Mouse (Mus musculus) liver, embryonic 11.5 days (tissue): ENCODE results near the gene Hint1. TPM values are rescaled to one million over a fixed set of nuclear protein-coding genes. Genes with fewer than 3 reads are reported as not detected.

Source experiments
- ATAC-seq: fragments of 200-750 bp; cut with Nextera tagmentation; replicated peaks from 2 replicates; pipeline ENCODE4 v1.8.0; 2017; ENCODE audit warnings: moderate number of reproducible peaks, mild to moderate bottlenecking, moderate TSS enrichment, moderate library complexity; ENCODE audit not compliant: low FRiP score
- DNase-seq: peaks from one replicate; pipeline ENCODE4 v3.0.0-alpha.2; 2017; ENCODE audit warnings: low spot score
- H3K27ac ChIP-seq: fragments of 300-500 bp; sonication (generic); 2 replicates; pipeline ENCODE4 v1.5.1; 2014; ENCODE audit warnings: mild to moderate bottlenecking, low read depth, low read length, control low read depth
- H3K27me3 ChIP-seq: fragments of 300-500 bp; sonication (generic); replicated peaks from 2 replicates; pipeline ENCODE4 v1.6.1; 2014; ENCODE audit warnings: low read length, mixed read lengths; ENCODE audit not compliant: control insufficient read depth, insufficient read depth
- H3K36me3 ChIP-seq: fragments of 300-500 bp; sonication (generic); 2 replicates; pipeline ENCODE4 v1.6.1; 2014; ENCODE audit warnings: mild to moderate bottlenecking, low read length, moderate library complexity, mixed read lengths; ENCODE audit not compliant: control insufficient read depth, insufficient read depth
- H3K4me1 ChIP-seq: fragments of 300-500 bp; sonication (generic); replicated peaks from 2 replicates; pipeline ENCODE4 v1.6.1; 2014; ENCODE audit warnings: low read length, mixed read lengths; ENCODE audit not compliant: control insufficient read depth, insufficient read depth
- H3K4me2 ChIP-seq: fragments of 300-500 bp; sonication (generic); 2 replicates; pipeline ENCODE4 v1.6.1; 2014; ENCODE audit warnings: mild to moderate bottlenecking, control low read depth, moderate library complexity
- H3K4me3 ChIP-seq: fragments of 300-500 bp; sonication (generic); 2 replicates; pipeline ENCODE4 v1.5.1; 2014; ENCODE audit warnings: low read depth, low read length, control low read depth
- H3K9ac ChIP-seq: fragments of 300-500 bp; sonication (generic); 2 replicates; pipeline ENCODE4 v1.6.1; 2014; ENCODE audit warnings: low read depth, low read length, control low read depth
- H3K9me3 ChIP-seq: fragments of 300-500 bp; sonication (generic); 2 replicates; pipeline ENCODE4 v1.6.1; 2016; ENCODE audit warnings: low read length, inconsistent platforms, mixed read lengths; ENCODE audit not compliant: control insufficient read depth
- WGBS: fragments of 180-500 bp; shearing (Covaris S2); extraction: QIAGEN DNeasy Blood & Tissue Kit; methylation state at CpG from one replicate; pipeline ENCODE4 v1.1.7; 2014; 5-methylcytosine and 5-hydroxymethylcytosine counted together
- polyA plus RNA-seq: library from polyadenylated mRNA; unstranded; fragments of >200 nt; fragmentation: Nextera tagmentation; extraction: Ambion mirVana; gene quantifications from 2 replicates; pipeline ENCODE4 v1.2.1, GENCODE M21; 2014

The Hint1 gene
- polyA plus RNA-seq, 1 experiment from 2014 or later = 600 TPM

DNA sequence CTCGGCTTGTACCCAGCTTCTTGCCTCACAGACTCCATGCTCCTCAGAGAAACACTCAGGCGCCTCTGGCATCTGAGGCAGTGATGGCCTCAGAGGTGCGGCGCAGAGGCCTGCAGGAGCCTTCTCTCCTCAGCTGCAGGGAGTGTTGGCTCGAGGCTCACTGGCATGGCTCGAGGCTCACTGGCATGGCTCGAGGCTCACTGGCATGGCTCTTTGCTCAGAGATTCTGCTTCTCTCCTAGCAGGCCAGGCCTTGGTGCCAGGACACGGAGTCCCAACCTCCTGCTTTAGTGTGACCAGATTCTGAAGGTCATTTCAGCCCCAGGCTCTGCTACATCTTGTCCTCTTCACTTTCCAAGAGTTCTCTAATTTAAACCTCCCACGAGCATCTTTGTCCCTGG lies 30.1 kb upstream of the Hint1 start:
- no peaks in the 10 kb centered on the region for H3K9me3 ChIP-seq
- H3K27ac ChIP-seq = no peak overlapping the region
- DNase-seq = no peak
- H3K4me1 ChIP-seq = 0 out of 2 replicates have a peak, but pooled peaks cover 3% of the 10 kb centered on the region
- no peak overlapping the region for H3K9ac ChIP-seq
- 82% methylated on average over 9 of the region's 9 CpGs for WGBS
- H3K4me3 ChIP-seq = no peak overlapping the region
- no peaks in the 10 kb centered on the region for H3K36me3 ChIP-seq
- H3K27me3 ChIP-seq = no peaks in the 10 kb centered on the region
- ATAC-seq = no peak
- no peak overlapping the region for H3K4me2 ChIP-seq

DNA sequence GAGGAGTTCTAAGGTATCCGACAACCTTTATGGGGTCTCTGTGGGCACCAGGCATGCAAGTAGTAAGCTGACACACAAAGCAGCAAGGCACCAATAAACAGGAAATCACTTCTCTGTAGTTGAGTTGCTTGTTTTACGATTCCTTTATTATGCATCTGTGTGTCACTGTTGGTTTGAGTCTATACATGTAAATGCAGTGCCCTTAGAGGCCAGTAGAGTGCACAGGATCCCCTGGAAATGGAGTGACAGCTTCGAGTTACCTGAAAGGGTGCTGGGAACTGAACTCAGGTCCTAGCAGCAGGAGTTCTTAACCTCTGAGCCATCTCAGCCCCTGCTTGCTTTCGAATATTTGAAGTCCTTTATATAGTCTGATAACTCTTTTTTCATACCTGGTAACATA lies 26.5 kb upstream of the Hint1 start:
- Histone ChIP-seq H3K4me3 (no peak overlapping the region), H3K9ac (no peak overlapping the region), H3K27ac (no peak overlapping the region), H3K4me1 (no peaks in the 10 kb centered on the region), H3K9me3 (no peaks in the 10 kb centered on the region), H3K27me3 (no peaks in the 10 kb centered on the region), H3K36me3 (no peaks in the 10 kb centered on the region), H3K4me2 (no peak overlapping the region)
- DNase-seq (no peak), ATAC-seq (no peak)
- 85% methylated on average over 4 of the region's 4 CpGs for WGBS

DNA sequence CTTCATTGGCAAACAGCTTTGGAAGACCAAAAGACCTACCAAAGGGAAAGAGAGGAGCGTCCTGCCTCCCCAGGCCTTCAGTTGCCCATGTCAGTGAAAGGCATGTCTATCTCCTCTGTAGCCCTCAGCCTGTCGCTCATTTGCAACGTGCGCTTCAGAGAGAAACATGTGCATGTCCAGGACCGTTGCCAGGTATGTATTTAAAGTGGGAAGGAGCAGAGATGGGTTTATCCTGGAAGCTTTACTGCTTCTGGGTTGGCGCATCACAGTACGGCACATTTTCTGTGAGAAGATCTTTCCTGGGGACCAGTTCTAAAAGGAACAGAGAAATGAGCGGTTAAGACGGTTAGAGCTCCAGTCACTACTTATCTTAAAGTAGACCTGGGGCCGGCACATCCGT lies 25.3 kb upstream of the Hint1 start:
- Histone ChIP-seq H3K4me2 (no peak overlapping the region), H3K9me3 (no peaks in the 10 kb centered on the region), H3K36me3 (no peaks in the 10 kb centered on the region), H3K9ac (no peak overlapping the region), H3K27me3 (no peaks in the 10 kb centered on the region), H3K4me1 (no peaks in the 10 kb centered on the region), H3K27ac (no peak overlapping the region), H3K4me3 (no peak overlapping the region)
- WGBS = 88% methylated on average over 11 of the region's 11 CpGs
- DNase-seq = no peak
- no peak for ATAC-seq

DNA sequence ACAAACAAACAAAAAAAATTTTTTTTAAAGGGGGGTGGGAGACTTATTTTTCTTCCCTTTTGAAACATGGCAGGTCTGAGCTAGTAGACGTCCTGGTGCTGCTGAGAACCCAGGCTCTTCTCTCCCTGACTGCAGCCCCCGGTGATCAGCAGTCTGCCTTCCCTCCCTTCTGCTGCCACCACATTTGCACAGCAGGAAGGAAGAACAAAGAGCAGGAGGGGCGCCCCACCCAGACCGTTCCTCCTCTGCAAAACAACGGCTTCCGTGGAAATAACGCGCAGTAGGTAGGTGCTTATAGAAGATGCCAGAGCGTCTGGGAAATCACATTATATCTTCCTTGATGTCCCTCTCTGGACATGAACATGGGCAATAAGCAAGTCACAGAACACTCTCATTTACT lies 21.8 kb upstream of the Hint1 start:
- no peak for ATAC-seq
- 44% methylated on average over 9 of the region's 9 CpGs for WGBS
- Histone ChIP-seq H3K4me1 (no peaks in the 10 kb centered on the region), H3K27me3 (no peaks in the 10 kb centered on the region), H3K9ac (no peak overlapping the region), H3K4me3 (no peak overlapping the region), H3K27ac (no peak overlapping the region), H3K9me3 (no peaks in the 10 kb centered on the region), H3K36me3 (no peaks in the 10 kb centered on the region), H3K4me2 (0 out of 2 replicates have a peak overlapping the region, but pooled peaks have one; percentile 18)
- DNase-seq = no peak

DNA sequence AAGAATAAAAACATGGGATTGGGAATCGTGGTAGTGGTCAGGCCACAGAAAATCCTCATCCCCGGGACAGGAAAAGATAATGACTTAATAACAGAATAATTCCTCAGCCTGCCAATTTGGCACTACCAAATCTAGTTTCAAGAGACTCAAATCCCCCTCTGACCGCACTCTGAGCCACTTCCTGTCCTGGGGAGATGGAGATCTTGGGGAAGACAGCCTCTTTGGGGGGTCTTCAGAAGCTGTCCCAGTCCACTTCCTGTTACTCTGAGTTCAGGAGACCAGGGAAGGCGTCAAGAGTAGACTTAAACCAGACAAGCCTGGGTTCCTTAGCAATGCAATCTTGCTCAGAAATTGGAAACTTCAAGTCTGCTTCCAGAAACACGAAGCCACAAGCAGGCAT lies 21.2 kb upstream of the Hint1 start:
- WGBS = 53% methylated on average over 5 of the region's 5 CpGs
- Histone ChIP-seq H3K27me3 (no peaks in the 10 kb centered on the region), H3K9ac (no peak overlapping the region), H3K4me3 (no peak overlapping the region), H3K36me3 (no peaks in the 10 kb centered on the region), H3K9me3 (no peaks in the 10 kb centered on the region), H3K4me1 (no peaks in the 10 kb centered on the region; the same call in 1 of the 2 replicates), H3K4me2 (0 out of 2 replicates have a peak overlapping the region, but pooled peaks have one; percentile 18), H3K27ac (no peak overlapping the region)
- ATAC-seq (no peak), DNase-seq (no peak)

DNA sequence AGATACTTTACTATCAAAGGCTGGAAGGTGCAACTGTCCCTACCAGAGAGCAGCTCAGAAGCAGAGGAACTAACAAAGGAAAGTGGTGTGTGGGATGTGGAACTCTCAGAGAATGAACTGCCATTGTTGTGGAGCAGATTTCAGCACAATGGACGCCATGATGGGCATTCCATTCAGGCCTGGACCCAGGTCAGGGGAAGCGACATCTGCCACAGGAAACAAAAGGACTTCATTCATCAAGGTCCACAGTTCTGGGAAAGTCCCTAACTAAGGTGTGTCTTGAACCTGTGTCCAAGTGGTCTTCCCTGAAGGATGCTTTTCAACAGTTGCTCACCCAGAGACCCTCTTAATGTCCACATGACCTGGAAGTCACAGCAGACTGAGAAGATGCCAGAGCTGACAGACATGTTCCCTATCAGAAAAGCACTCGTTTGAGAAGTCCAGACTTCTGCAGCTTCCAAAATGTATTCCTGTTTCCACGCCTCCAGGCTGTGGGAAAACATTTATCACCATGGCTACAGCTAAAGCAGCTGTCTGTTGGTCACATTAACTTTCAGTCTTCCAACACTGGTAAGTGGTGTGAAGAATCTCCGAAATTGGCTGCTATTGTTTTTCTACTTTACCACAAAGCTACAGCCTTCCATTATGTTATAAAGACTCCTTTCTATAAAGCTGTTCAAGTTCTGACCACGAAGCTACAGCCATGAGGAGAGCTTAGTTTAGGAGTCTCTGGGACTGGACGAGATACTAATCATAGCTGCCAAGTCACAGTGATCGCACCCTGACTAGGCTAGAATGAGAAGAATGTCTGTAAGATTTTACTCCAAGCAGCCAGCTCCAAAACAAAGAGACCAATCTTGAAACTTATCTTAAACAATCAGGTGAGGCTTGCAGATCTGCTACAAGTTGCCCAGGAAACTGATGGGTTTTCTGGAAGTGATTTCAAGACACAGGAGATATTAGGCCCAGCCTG lies 20.4 kb upstream of the Hint1 start:
- ATAC-seq (no peak), DNase-seq (no peak)
- Histone ChIP-seq H3K4me2 (no peak overlapping the region), H3K4me1 (no peaks in the 10 kb centered on the region; the same call in 1 of the 2 replicates), H3K36me3 (no peaks in the 10 kb centered on the region), H3K9me3 (no peaks in the 10 kb centered on the region), H3K27me3 (no peaks in the 10 kb centered on the region), H3K27ac (no peak overlapping the region), H3K4me3 (no peak overlapping the region), H3K9ac (no peak overlapping the region)
- WGBS = 53% methylated on average over 8 of the region's 8 CpGs

DNA sequence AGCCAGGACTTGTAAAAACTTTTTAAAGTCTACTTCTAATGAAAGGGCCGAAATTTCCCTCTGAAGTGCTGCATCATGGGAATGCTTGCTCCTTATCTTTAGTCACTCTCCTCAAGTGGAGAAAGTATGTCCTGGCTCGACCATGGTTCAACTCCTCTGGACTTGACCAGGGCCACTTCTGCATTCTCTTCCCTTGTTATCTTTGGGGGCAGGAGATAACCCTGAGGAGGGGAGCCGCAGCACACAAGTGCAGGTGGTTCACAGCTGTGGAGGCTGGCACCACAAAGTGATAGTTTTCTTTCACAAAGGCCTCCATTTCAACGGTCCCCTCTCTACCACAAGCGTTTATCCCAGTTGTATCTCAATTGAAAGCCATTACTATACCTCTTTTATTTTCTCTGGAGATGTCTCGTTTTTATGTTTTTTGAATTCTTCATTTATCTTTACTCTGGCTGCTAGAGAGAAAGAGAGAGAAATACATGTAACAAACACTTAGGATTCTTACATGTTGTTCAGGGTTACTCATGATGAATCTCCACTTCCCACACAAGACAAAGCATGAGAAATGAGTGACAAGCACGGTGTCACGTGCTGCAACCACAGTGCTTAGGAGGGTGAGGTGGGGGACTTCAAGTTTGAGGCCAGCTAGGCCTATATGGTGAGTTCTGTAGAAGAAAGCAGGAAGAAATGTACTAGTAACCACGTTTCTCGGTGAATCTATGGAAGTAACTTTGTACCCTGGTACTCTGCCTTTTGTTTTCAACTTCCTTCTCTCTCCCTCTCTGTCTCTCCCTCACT lies 16.0 kb upstream of the Hint1 start:
- no peaks in the 10 kb centered on the region for H3K9me3 ChIP-seq
- H3K36me3 ChIP-seq = no peaks in the 10 kb centered on the region
- no peak overlapping the region for H3K4me3 ChIP-seq
- H3K4me2 ChIP-seq = no peak overlapping the region
- ATAC-seq = no peak
- H3K9ac ChIP-seq = no peak overlapping the region
- no peak for DNase-seq
- 44% methylated on average over 10 of the region's 10 CpGs for WGBS
- no peaks in the 10 kb centered on the region for H3K27me3 ChIP-seq
- H3K27ac ChIP-seq = 0 out of 2 replicates have a peak overlapping the region, but pooled peaks have one; percentile 19
- H3K4me1 ChIP-seq = no peaks in the 10 kb centered on the region; the same call in 1 of the 2 replicates

DNA sequence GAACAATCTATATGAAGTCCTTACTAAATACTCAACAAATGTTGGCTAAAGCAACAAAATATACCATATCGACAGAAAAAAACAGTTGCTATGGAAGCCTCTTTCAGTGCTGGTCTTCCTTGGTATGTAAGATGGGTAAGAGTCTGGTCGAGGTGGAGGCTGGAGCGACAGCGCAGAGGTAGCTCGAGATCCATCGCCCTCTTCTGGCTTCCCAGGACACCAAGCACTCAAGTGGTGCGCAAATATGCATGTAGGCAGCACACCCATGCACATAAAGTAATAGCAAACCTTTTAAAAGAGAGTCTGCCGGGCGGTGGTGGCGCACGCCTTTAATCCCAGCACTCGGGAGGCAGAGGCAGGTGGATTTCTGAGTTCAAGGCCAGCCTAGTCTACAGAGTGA lies 14.5 kb upstream of the Hint1 start:
- Histone ChIP-seq H3K4me1 (no peaks in the 10 kb centered on the region; the same call in 1 of the 2 replicates), H3K36me3 (no peaks in the 10 kb centered on the region), H3K27me3 (no peaks in the 10 kb centered on the region), H3K9me3 (no peaks in the 10 kb centered on the region), H3K4me3 (no peak overlapping the region), H3K27ac (no peak overlapping the region), H3K9ac (no peak overlapping the region), H3K4me2 (no peak overlapping the region)
- ATAC-seq (no peak), DNase-seq (no peak)
- 87% methylated on average over 12 of the region's 12 CpGs for WGBS
